Mouse (Mus musculus): ENCODE data around the gene Lce3c. TPM values are rescaled to one million over a fixed set of nuclear protein-coding genes. Genes with fewer than 3 reads are reported as not detected.

The Lce3c gene
- not detected in 2 replicates for total RNA-seq (2014; fragmentation: Nextera tagmentation)
- total RNA-seq (2017), result not detected in 2 replicates

GRCm38 (mm10) chr3:92944186-92944585 is at the start of gene Lce3c:
Gene Lce3c, plus strand, starts transcription at chr3:92944486.
- no peak for ATAC-seq (replicated peaks; ENCODE audit: low FRiP score, low TSS enrichment, poor library complexity, severe bottlenecking)

- no peak for ATAC-seq (replicated peaks; ENCODE audit: low FRiP score, low TSS enrichment, poor library complexity, severe bottlenecking)
Measured at GRCm38 (mm10) chr3:92894489-92894888, 49.8 kb upstream of the Lce3c start.

GRCm38 (mm10) chr3:92902992-92903391 is 41.3 kb upstream of the Lce3c start:
- no peak for ATAC-seq (replicated peaks; ENCODE audit: low FRiP score, low TSS enrichment, poor library complexity, severe bottlenecking)

DNA sequence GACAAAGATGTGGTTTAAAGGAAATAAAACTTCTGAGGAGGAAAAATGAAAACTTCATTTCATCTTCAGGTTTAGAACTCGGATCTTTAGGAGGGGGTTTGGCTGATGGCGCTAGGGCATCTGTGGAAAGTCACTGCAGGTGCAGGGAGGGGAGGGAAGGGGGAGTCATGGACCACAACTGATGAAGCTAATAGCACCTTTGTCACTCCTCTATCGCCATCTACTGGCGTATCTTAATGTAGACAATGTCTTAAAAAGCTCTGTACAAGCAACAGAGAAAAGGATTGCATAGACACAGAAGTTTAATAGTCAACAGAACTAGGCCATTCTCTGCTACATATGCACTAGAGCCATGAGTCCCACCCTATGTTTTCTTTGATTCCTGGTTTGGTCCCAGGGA is 40.6 kb upstream of the Lce3c start:
- ATAC-seq (replicated peaks; ENCODE audit: low FRiP score, low TSS enrichment, poor library complexity, severe bottlenecking), result no peak

- ATAC-seq (replicated peaks; ENCODE audit: low FRiP score, low TSS enrichment, poor library complexity, severe bottlenecking), result no peak
Measured at GRCm38 (mm10) chr3:92905182-92905581, 39.1 kb upstream of the Lce3c start.

DNA sequence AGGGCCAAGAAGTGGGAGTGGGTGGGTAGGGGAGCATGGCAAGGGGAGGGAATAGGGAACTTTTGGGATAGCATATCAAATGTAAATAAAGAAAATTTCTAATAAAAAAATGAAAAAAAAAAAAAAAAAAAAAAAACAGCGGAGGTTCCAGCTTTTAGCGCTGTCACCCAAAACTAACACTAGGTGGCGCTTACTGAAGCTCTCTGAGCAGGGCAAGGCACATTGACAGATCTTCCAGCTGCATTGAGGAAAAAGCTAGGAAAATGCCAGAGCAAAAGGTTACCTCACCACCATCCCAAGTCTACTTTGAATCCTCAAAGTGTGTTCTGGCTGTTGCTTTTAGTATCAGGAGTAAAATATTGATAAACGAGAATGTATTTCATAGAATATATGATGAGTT is 36.7 kb upstream of the Lce3c start:
- ATAC-seq (replicated peaks; ENCODE audit: low FRiP score, low TSS enrichment, poor library complexity, severe bottlenecking), result no peak

DNA sequence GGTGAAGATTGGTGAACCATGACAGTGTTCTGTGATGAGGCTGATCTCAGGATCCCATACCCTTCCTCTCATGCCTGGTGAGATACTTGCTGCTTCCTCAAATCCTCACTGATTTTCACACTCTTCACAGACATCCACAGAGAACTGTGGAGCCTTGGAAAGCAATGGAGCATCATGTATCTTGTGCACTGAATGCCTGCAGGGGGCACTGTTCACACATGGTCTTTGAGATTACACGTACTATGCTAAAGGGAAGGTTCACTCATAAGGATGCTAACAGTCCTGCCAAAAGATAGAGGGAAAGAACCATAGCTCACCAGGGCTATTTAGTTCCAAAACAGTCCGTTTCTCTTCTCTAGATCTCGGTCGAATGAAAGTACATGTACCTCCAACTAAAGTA is 23.9 kb upstream of the Lce3c start:
- no peak for ATAC-seq (replicated peaks; ENCODE audit: low FRiP score, low TSS enrichment, poor library complexity, severe bottlenecking)

GRCm38 (mm10) chr3:92926130-92926529 is 18.2 kb upstream of the Lce3c start, which contains the start of gene Lce3a:
Gene Lce3a, minus strand, starts transcription at chr3:92926230.
- no peak for ATAC-seq (replicated peaks; ENCODE audit: low FRiP score, low TSS enrichment, poor library complexity, severe bottlenecking)

DNA sequence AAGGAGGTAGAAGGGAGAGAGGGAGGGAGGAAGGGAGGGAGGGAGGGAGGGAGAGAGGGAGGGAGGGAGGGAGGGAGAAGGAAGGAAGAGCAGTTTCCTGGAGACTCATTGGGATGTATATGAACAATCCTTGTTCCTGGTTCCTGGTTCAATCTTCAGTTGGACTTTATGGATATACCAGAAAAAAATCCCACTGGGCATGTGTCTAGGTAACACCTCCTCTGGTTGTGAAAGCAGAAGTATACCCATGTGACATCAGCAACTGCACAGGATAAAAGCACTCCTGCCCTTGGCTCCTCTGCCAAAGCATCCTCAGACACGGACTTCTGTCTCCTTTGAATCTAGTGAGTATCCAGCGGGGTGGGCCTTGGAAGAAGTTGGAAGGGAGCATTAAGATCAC is 11.6 kb upstream of the Lce3c start, which contains the start of gene Lce3b:
TSS of gene Lce3b (plus strand) at position 301 of the 400 bp plus-strand sequence.
- no peak for ATAC-seq (replicated peaks; ENCODE audit: low FRiP score, low TSS enrichment, poor library complexity, severe bottlenecking)

- ATAC-seq (replicated peaks; ENCODE audit: low FRiP score, low TSS enrichment, poor library complexity, severe bottlenecking), result no peak
Measured at GRCm38 (mm10) chr3:92957090-92957489, 12.8 kb downstream of the Lce3c start, which contains the start of gene Lce3d. Gene Lce3d, plus strand, starts transcription at chr3:92957390.

GRCm38 (mm10) chr3:92966761-92967160 is 22.5 kb downstream of the Lce3c start, which contains the start of gene Lce3e:
Gene Lce3e, plus strand, starts transcription at chr3:92967061.
- no peak for ATAC-seq (replicated peaks; ENCODE audit: low FRiP score, low TSS enrichment, poor library complexity, severe bottlenecking)

GRCm38 (mm10) chr3:92978484-92978883 is 34.2 kb downstream of the Lce3c start:
- no peak for ATAC-seq (replicated peaks; ENCODE audit: low FRiP score, low TSS enrichment, poor library complexity, severe bottlenecking)

- no peak for ATAC-seq (replicated peaks; ENCODE audit: low FRiP score, low TSS enrichment, poor library complexity, severe bottlenecking)
Measured at GRCm38 (mm10) chr3:92991926-92992325, 47.6 kb downstream of the Lce3c start, which contains the start of gene Lce3f. Gene Lce3f, plus strand, starts transcription at chr3:92992226.

Other genes starting within 250 kb of the Lce3c start
- gene Lce1e, start 235.4 kb upstream of the Lce3c start, total RNA-seq (2014; fragmentation: Nextera tagmentation), result not detected in 2 replicates
- not detected in 2 replicates for gene Lce1e, start 235.4 kb upstream of the Lce3c start, total RNA-seq (2017)
- gene Lce1f, start 224.1 kb upstream of the Lce3c start, total RNA-seq (2014; fragmentation: Nextera tagmentation), result not detected in 2 replicates
- gene Lce1f, start 224.1 kb upstream of the Lce3c start, total RNA-seq (2017), result not detected in 2 replicates
- gene Gm38119, start 205.4 kb upstream of the Lce3c start, total RNA-seq (2014; fragmentation: Nextera tagmentation), result not detected in 2 replicates
- not detected in 2 replicates for gene Gm38119, start 205.4 kb upstream of the Lce3c start, total RNA-seq (2017)
- gene Lce1g, start 192.1 kb upstream of the Lce3c start, total RNA-seq (2014; fragmentation: Nextera tagmentation), result not detected in 2 replicates
- not detected in 2 replicates for gene Lce1g, start 192.1 kb upstream of the Lce3c start, total RNA-seq (2017)
- not detected in 2 replicates for gene Lce1h, start 179.4 kb upstream of the Lce3c start, total RNA-seq (2014; fragmentation: Nextera tagmentation)
- gene Lce1h, start 179.4 kb upstream of the Lce3c start, total RNA-seq (2017), result not detected in 2 replicates
- gene Lce1i, start 165.6 kb upstream of the Lce3c start, total RNA-seq (2014; fragmentation: Nextera tagmentation), result not detected in 2 replicates
- not detected in 2 replicates for gene Lce1i, start 165.6 kb upstream of the Lce3c start, total RNA-seq (2017)
- gene Lce1j, start 154.0 kb upstream of the Lce3c start, total RNA-seq (2014; fragmentation: Nextera tagmentation), result not detected in 2 replicates
- not detected in 2 replicates for gene Lce1j, start 154.0 kb upstream of the Lce3c start, total RNA-seq (2017)
- gene Lce1k, start 136.6 kb upstream of the Lce3c start, total RNA-seq (2014; fragmentation: Nextera tagmentation), result not detected in 2 replicates
- gene Lce1k, start 136.6 kb upstream of the Lce3c start, total RNA-seq (2017), result not detected in 2 replicates
- gene Kprp, start 117.2 kb upstream of the Lce3c start, total RNA-seq (2014; fragmentation: Nextera tagmentation), result not detected in 2 replicates
- gene Kprp, start 117.2 kb upstream of the Lce3c start, total RNA-seq (2017), result not detected in 2 replicates
- not detected in 2 replicates for gene Lce1l, start 93.2 kb upstream of the Lce3c start, total RNA-seq (2014; fragmentation: Nextera tagmentation)
- gene Lce1l, start 93.2 kb upstream of the Lce3c start, total RNA-seq (2017), result not detected in 2 replicates
- gene 2310050C09Rik, start 74.3 kb upstream of the Lce3c start, total RNA-seq (2014; fragmentation: Nextera tagmentation), result not detected in 2 replicates
- gene 2310050C09Rik, start 74.3 kb upstream of the Lce3c start, total RNA-seq (2017), result not detected in 2 replicates
- not detected in 2 replicates for gene Lce3a, start 18.3 kb upstream of the Lce3c start, total RNA-seq (2014; fragmentation: Nextera tagmentation)
- not detected in 2 replicates for gene Lce3a, start 18.3 kb upstream of the Lce3c start, total RNA-seq (2017)
- not detected in 2 replicates for gene Lce3b, start 11.5 kb upstream of the Lce3c start, total RNA-seq (2014; fragmentation: Nextera tagmentation)
- not detected in 2 replicates for gene Lce3b, start 11.5 kb upstream of the Lce3c start, total RNA-seq (2017)
- not detected in 2 replicates for gene Lce3d, start 12.9 kb downstream of the Lce3c start, total RNA-seq (2014; fragmentation: Nextera tagmentation)
- gene Lce3d, start 12.9 kb downstream of the Lce3c start, total RNA-seq (2017), result not detected in 2 replicates
- gene Lce3e, start 22.6 kb downstream of the Lce3c start, total RNA-seq (2014; fragmentation: Nextera tagmentation), result not detected in 2 replicates
- not detected in 2 replicates for gene Lce3e, start 22.6 kb downstream of the Lce3c start, total RNA-seq (2017)
- gene Lce3f, start 47.7 kb downstream of the Lce3c start, total RNA-seq (2014; fragmentation: Nextera tagmentation), result not detected in 2 replicates
- gene Lce3f, start 47.7 kb downstream of the Lce3c start, total RNA-seq (2017), result not detected in 2 replicates
- gene Crct1, start 71.2 kb downstream of the Lce3c start, total RNA-seq (2014; fragmentation: Nextera tagmentation), result not detected in 2 replicates
- gene Crct1, start 71.2 kb downstream of the Lce3c start, total RNA-seq (2017), result not detected in 2 replicates
- not detected in 2 replicates for gene Lce1m, start 74.6 kb downstream of the Lce3c start, total RNA-seq (2014; fragmentation: Nextera tagmentation)
- not detected in 2 replicates for gene Lce1m, start 74.6 kb downstream of the Lce3c start, total RNA-seq (2017)
- not detected in 2 replicates for gene Gm4858, start 124.3 kb downstream of the Lce3c start, total RNA-seq (2014; fragmentation: Nextera tagmentation)
- not detected in 2 replicates for gene Gm4858, start 124.3 kb downstream of the Lce3c start, total RNA-seq (2017)
- not detected in 2 replicates for gene Crnn, start 200.3 kb downstream of the Lce3c start, total RNA-seq (2014; fragmentation: Nextera tagmentation)
- gene Crnn, start 200.3 kb downstream of the Lce3c start, total RNA-seq (2017), result not detected in 2 replicates

Data from megakaryocyte-erythroid progenitor cell, adult 5-6 weeks (primary cell).